Mouse (Mus musculus): ENCODE measurements at regions not wholly inside any gene's neighbourhood (a gene's known extent, or its start where the extent isn't known, plus 50 kb on each side); places are given as distances from the start of the nearest gene placed in this dataset.

DNA sequence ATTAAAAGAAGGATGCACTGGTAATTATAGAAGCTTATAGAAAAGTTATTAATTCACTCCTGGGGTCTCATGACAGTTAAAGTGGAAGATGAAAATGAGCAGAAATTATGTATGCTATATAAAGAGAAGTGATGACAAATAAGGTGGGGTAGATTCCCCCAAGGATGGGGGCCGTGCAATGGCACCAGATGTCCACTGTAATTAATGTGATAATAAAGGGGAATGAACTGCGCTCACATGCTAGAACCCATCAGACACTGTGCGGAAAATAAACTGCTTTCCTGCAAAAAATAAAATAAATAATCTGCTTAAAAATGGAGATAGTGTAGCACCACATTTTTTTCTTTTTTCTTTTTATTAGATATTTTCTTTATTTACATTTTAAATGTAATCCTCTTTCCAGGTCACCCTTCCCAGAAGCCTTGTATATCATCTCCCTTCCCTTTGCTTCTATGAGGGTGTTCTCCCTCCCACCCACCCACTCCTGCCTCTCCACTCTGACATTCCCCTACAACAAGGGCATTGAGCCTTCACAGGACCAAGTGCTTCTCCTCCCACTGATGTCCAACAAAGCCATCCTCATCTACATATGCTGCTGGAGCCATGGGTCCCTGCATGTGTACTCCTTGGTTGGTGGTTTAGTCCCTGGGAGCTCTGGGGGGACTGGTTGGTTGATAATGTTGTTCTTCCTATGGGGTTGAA, 934.0 kb upstream of the Pcdh20 start:
- DNase-seq (ENCODE audit: low read depth, low spot score) = no peak

DNA sequence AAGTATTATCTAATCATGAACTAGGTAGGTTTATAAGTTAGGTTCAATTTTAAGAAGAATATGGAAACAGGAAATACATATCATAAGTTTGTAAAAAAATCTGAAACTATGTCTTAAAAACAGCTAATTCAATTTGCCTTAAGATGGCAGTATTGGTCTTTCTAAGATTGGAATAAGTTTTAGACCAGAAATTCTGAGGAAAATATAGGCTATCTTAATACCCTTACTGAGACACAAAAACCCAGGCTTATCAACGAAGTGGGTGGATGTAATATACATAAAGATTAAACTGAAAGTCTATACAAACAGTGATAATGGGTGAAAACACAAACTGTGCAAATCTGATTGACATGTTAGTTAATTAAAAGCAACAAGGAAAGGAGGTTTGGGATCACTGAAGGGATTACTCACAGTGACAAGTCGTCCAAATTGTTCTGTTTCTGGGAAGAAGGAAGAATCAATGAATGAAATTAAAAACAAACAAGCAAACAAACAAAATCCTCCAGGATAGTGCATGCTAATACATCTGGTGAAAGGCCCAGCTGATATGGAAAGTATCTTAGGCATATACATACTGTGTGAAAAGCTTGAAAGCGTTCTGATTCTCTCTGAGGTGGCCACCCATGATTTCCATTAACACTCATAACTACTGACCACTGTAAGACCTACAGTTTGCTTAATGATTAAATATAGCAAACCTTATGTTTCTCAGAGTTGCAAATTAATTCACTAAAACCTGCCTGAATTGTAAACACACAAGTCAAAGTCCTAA, 931.6 kb upstream of the Pcdh20 start:
- DNase-seq (ENCODE audit: low read depth, low spot score) = peak; percentile 60

DNA sequence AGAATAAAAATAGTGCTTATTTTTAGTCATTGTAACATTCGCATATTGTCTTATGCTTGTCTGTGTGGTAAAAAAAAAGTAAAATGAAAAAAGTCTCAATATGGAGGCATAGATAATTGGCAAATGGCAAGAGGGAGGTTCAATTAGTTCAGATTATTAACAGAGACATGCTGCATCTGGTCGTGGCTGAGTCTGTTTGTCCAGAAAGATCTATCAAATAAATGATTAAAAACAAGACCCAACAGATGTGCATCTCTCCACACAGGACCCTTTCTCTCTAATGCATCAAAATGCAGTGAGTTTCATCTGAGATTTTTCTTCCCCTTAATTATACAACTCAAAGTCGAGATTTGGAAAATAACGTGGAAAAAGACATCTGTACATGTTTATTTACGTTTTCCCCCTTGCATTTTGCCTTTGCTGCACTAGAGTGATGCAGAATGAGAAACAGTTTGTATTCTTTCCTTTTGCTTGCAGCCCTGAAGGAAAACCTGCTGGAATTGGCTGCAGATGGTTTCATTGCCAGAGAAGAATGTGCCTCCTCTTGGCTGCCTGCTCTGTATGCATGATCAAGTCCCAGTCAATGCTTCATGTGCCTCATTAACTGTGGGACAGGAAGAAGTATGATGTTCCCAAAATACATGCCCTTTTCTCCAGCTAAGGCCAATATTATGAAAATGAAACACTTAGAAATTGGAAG, 886.0 kb upstream of the Pcdh20 start:
- DNase-seq (ENCODE audit: low read depth, low spot score) = no peak

DNA sequence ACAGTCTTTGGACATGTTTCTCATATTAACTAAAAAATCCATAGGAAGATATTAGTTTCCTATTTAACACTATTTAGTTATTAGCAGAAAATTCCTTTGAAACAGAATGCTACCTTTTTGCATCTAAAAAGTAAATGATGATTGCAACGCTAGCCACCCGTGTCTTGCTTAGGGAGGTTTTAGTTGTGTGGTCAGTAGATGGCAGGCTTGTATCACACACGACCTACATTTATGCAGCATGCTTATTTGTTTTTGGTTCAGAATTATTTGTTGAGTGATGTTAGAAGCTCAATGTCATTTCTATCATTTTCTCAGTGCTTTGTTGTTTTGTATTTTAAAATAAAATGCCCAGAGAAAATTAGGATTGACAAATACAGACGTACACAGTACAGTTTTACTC, 876.8 kb upstream of the Pcdh20 start:
- peak; percentile 78 for DNase-seq (ENCODE audit: low read depth, low spot score)

DNA sequence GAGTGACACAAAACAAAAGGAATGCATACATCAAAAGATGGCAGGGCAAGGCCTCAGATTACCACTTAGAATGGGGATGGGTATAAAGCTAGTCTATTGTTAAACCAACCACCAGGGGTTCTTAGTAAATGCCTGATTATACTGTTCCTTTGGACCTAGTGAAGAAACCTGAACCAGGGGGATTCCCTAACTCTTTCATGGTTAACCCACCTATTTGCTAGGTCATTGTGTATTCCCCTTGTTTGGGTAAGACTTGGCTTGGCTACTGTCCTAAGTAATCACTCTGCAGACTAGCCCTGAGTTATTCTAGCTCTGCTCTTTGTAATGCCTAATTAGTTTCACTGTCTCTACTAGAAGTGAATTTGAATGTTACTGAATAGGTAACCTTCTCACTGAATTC, 853.9 kb upstream of the Pcdh20 start:
- DNase-seq (ENCODE audit: low read depth, low spot score) = no peak

DNA sequence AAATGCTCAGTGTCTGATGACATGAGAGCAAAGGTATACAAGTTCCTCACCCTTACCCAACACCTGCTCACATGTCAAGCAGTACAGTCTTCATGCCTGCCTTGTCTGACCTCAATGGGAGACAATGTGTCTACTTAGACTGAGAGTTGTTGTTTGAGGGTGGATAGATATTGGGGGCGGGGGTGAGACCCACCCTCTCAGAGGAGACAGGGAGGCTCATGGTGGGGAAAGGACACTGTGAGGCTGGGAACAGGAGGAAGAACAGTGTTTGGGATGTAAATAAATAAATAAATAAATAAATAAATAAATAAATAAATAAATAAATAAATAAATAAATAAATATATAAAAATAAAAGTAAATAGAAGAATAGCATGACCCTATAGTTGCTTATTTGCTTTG, 837.3 kb upstream of the Pcdh20 start:
- no peak for DNase-seq (ENCODE audit: low read depth, low spot score)

All from A20 (cell line).